Mouse (Mus musculus) hindbrain, embryonic 16.5 days (tissue): ENCODE results near the gene Astn2. TPM values are rescaled to one million over a fixed set of nuclear protein-coding genes. Genes with fewer than 3 reads are reported as not detected.

Experiments
- ATAC-seq: fragments of 200-750 bp; cut with Nextera tagmentation; 2 replicates; pipeline ENCODE4 v1.8.0; 2017; ENCODE audit warnings: moderate TSS enrichment, moderate library complexity
- H3K27ac ChIP-seq: fragments of 300-500 bp; sonication (generic); 2 replicates; pipeline ENCODE4 v1.5.1; 2014; ENCODE audit warnings: low read depth, mild to moderate bottlenecking, control low read depth, low read length, moderate library complexity
- H3K27me3 ChIP-seq: fragments of 300-500 bp; sonication (generic); replicated peaks from 2 replicates; pipeline ENCODE4 v1.6.1; 2014; ENCODE audit warnings: low read length; ENCODE audit not compliant: control insufficient read depth, insufficient read depth
- H3K36me3 ChIP-seq: fragments of 300-500 bp; sonication (generic); 2 replicates; pipeline ENCODE4 v1.6.1; 2014; ENCODE audit warnings: mild to moderate bottlenecking, low read length, moderate library complexity, mixed read lengths; ENCODE audit not compliant: control insufficient read depth, insufficient read depth
- H3K4me1 ChIP-seq: fragments of 300-500 bp; sonication (generic); 2 replicates; pipeline ENCODE4 v1.6.1; 2014; ENCODE audit warnings: low read depth, low read length; ENCODE audit not compliant: control insufficient read depth, insufficient read depth
- H3K4me2 ChIP-seq: fragments of 300-500 bp; sonication (generic); 2 replicates; pipeline ENCODE4 v1.6.1; 2014; ENCODE audit warnings: mild to moderate bottlenecking, low read length, control low read depth, moderate library complexity
- H3K4me3 ChIP-seq: fragments of 300-500 bp; sonication (generic); 2 replicates; pipeline ENCODE4 v1.5.1; 2014; ENCODE audit warnings: mild to moderate bottlenecking, low read length, control low read depth, moderate library complexity
- H3K9ac ChIP-seq: fragments of 300-500 bp; sonication (generic); 2 replicates; pipeline ENCODE4 v1.6.1; 2014; ENCODE audit warnings: low read depth, mild to moderate bottlenecking, control low read depth, low read length, moderate library complexity
- H3K9me3 ChIP-seq: fragments of 300-500 bp; sonication (generic); 2 replicates; pipeline ENCODE4 v1.6.1; 2014; ENCODE audit warnings: mild to moderate bottlenecking, low read length, moderate library complexity; ENCODE audit not compliant: control insufficient read depth
- WGBS: fragments of 180-500 bp; shearing (Covaris S2); extraction: QIAGEN DNeasy Blood & Tissue Kit; methylation state at CpG from one replicate; pipeline ENCODE4 v1.1.7; 2014; 5-methylcytosine and 5-hydroxymethylcytosine counted together
- polyA plus RNA-seq: library from polyadenylated mRNA; unstranded; fragments of >200 nt; fragmentation: Nextera tagmentation; extraction: Ambion mirVana; gene quantifications from 2 replicates; pipeline ENCODE4 v1.2.1, GENCODE M21; 2015

Gene Astn2
- polyA plus RNA-seq, 1 experiment from 2014 or later = 0.94 TPM

DNA sequence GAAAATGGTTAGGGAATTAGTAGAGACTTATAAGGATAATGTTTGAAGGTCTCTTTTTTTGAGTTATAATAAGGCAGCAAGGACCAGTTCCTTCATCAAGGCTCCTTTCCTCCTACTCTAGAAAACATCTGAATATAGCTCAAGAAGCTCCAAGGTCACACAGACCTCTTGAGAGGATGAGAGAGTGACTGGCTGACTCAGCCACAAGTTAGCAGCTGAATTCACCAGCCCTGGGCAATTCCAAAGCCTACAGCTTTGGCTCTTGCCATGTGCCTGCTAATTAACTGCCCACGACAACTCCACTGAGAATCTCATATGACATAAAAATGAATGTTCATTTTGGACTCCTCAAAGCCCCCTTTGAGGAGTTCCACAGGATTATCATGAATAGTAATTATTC lies 686.5 kb downstream of the Astn2 start:
- WGBS = 44% methylated on average over 1 of the region's 1 CpGs
- H3K9me3 ChIP-seq = no peaks in the 10 kb centered on the region
- no peaks in the 10 kb centered on the region for H3K36me3 ChIP-seq
- H3K27me3 ChIP-seq = no peaks in the 10 kb centered on the region
- H3K27ac ChIP-seq = no peak overlapping the region
- H3K9ac ChIP-seq = no peak overlapping the region
- ATAC-seq = no peak
- H3K4me3 ChIP-seq = no peak overlapping the region
- no peak overlapping the region for H3K4me2 ChIP-seq
- H3K4me1 ChIP-seq = no peaks in the 10 kb centered on the region

- WGBS = 83% methylated on average over 2 of the region's 2 CpGs
- H3K4me3 ChIP-seq = no peak overlapping the region
These were observed 688.3 kb downstream of the Astn2 start for GRCm38 (mm10) chr4:65716086-65716485.

DNA sequence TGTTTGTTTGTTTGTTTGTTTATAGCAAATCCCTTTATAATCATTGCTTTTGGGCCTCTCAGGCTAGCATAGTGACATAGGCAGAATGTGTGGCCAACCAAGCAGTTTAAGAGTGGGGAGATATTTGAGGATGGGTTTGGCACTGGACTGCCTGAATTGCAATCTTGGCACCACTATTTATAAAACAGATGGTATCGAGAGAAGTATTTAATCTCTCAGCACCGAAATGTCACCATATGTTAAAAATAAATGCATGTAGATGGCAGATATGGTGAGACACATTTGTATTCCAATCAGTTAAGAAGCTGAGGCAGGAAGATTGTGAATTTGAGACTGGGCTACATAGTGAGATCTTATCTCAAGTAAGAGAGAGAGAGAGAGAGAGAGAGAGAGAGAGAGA lies 692.7 kb downstream of the Astn2 start:
- H3K4me1 ChIP-seq = no peaks in the 10 kb centered on the region
- no peak overlapping the region for H3K27ac ChIP-seq
- 75% methylated on average over 2 of the region's 2 CpGs for WGBS
- ATAC-seq = no peak
- no peak overlapping the region for H3K4me2 ChIP-seq
- H3K4me3 ChIP-seq = no peak overlapping the region
- no peaks in the 10 kb centered on the region for H3K27me3 ChIP-seq
- no peaks in the 10 kb centered on the region for H3K9me3 ChIP-seq
- no peaks in the 10 kb centered on the region for H3K36me3 ChIP-seq
- H3K9ac ChIP-seq = no peak overlapping the region

More at GRCm38 (mm10) chr4:65716086-65716485, 688.3 kb downstream of the Astn2 start:
- H3K4me2 ChIP-seq = no peak overlapping the region
- H3K27me3 ChIP-seq = no peaks in the 10 kb centered on the region
- H3K4me1 ChIP-seq = no peaks in the 10 kb centered on the region
- no peaks in the 10 kb centered on the region for H3K9me3 ChIP-seq
- ATAC-seq = no peak
- H3K36me3 ChIP-seq = no peaks in the 10 kb centered on the region
- no peak overlapping the region for H3K27ac ChIP-seq
- no peak overlapping the region for H3K9ac ChIP-seq

DNA sequence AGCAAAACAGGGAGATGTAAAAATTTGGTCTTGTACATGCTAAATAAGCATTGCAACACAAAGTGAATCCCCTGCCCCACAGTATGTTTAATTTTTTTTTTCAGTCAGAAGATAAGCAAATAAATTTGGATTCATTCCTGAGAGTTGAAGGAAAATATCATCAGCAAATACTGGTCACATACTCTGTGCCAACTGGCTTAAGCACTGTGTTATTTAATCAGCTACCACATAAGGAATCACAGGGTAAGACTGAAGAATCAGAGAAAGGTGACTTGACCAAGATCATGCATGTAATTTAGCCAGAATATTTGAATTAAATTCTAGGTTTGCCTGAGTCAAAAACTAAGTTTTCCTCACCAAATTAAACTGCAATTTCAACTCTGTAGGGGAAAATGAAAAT lies 693.8 kb downstream of the Astn2 start:
- no peak overlapping the region for H3K4me3 ChIP-seq
- H3K4me2 ChIP-seq = no peak overlapping the region
- no peaks in the 10 kb centered on the region for H3K9me3 ChIP-seq
- no peaks in the 10 kb centered on the region for H3K36me3 ChIP-seq
- H3K27ac ChIP-seq = no peak overlapping the region
- ATAC-seq = no peak
- H3K9ac ChIP-seq = no peak overlapping the region
- H3K4me1 ChIP-seq = no peaks in the 10 kb centered on the region
- no peaks in the 10 kb centered on the region for H3K27me3 ChIP-seq

GRCm38 (mm10) chr4:65701848-65702247 lies 702.6 kb downstream of the Astn2 start:
- peaks cover 2% of the 10 kb centered on the region; the same call in 1 of the 2 replicates for H3K4me1 ChIP-seq
- H3K9ac ChIP-seq = no peak overlapping the region
- ATAC-seq = 0 out of 2 replicates have a peak, but pooled peaks have one; percentile 27
- no peaks in the 10 kb centered on the region for H3K9me3 ChIP-seq
- no peak overlapping the region for H3K4me2 ChIP-seq
- H3K27me3 ChIP-seq = no peaks in the 10 kb centered on the region
- H3K36me3 ChIP-seq = no peaks in the 10 kb centered on the region
- WGBS = 56% methylated on average over 4 of the region's 4 CpGs
- H3K27ac ChIP-seq = no peak overlapping the region
- H3K4me3 ChIP-seq = no peak overlapping the region

- H3K27ac ChIP-seq = peak overlapping the region; percentile 31; the same call in 1 of the 2 replicates
- 26% methylated on average over 8 of the region's 8 CpGs for WGBS
- H3K36me3 ChIP-seq = no peaks in the 10 kb centered on the region
- H3K9ac ChIP-seq = no peak overlapping the region
- H3K27me3 ChIP-seq = no peaks in the 10 kb centered on the region
- H3K4me3 ChIP-seq = no peak overlapping the region
- peak; percentile 93 for ATAC-seq
- peak overlapping the region; percentile 14; the same call in 1 of the 2 replicates for H3K4me2 ChIP-seq
- H3K9me3 ChIP-seq = no peaks in the 10 kb centered on the region
- H3K4me1 ChIP-seq = peaks cover 2% of the 10 kb centered on the region; the same call in 1 of the 2 replicates
These were observed 704.6 kb downstream of the Astn2 start for GRCm38 (mm10) chr4:65699743-65700361.

DNA sequence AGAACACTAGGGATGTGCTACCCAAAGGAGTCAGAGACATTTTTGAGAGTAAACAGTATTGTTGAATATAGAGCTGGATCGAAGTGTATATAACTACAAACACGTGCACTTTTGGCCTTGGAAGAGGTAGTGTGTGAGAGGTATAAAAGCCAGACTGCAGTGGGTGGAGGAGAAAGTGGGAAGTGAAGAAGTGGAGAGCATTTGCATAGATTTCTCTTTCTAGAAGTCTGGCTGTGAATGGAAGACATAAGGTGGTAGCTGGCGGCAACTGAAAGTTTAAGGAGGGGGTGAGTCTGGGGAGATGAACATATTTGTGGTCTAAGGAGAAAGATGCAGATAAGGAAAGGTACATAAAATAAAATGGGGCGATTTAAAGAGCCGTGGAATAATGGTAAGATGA lies 709.2 kb downstream of the Astn2 start:
- Histone ChIP-seq H3K27me3 (no peaks in the 10 kb centered on the region), H3K4me3 (no peak overlapping the region), H3K4me1 (peaks cover 2% of the 10 kb centered on the region; the same call in 1 of the 2 replicates), H3K4me2 (no peak overlapping the region), H3K36me3 (no peaks in the 10 kb centered on the region), H3K9me3 (no peaks in the 10 kb centered on the region), H3K27ac (no peak overlapping the region), H3K9ac (no peak overlapping the region)
- no peak for ATAC-seq
- WGBS = 90% methylated on average over 5 of the region's 5 CpGs

- ATAC-seq = no peak
- Histone ChIP-seq H3K9me3 (no peaks in the 10 kb centered on the region), H3K9ac (no peak overlapping the region), H3K27me3 (no peaks in the 10 kb centered on the region), H3K27ac (no peak overlapping the region), H3K4me1 (no peaks in the 10 kb centered on the region), H3K36me3 (no peaks in the 10 kb centered on the region), H3K4me3 (no peak overlapping the region), H3K4me2 (no peak overlapping the region)
- WGBS = 91% methylated on average over 5 of the region's 5 CpGs
These were observed 710.4 kb downstream of the Astn2 start for GRCm38 (mm10) chr4:65694011-65694410.

DNA sequence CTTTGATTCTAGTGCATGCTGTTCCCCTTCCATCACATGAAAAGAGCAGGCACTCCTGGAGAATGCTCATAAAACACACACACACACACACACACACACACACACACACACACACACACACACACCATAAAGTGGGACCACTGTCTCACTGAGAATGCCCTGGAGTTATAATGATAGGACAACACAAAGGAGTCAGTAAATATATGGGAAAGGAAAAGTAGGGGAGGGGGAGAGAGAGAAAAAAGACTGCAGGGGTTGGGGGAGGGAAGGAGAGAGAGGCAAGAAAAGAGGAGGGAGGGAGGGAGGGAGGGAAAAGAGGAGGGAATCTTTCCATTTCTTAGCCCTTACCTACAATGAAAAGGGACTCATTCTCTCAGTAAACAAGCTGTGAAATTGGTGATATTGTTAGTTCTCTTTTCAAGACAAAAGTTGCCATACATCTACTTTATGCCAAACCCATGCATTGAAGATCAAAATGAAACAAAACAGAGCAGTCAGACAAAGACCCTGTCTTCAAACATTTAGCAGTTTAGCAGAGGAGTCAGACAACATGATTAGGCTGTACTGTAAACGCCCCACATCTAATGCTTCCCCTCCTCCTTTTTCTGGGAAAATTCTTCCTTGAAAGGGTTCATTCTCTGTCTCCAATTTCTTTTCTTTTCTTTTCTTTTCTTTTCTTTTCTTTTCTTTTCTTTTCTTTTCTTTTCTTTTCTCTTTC lies 717.2 kb downstream of the Astn2 start:
- WGBS = 17% methylated on average over 1 of the region's 1 CpGs
- Histone ChIP-seq H3K4me3 (no peak overlapping the region), H3K4me1 (no peaks in the 10 kb centered on the region; the same call in 1 of the 2 replicates), H3K9ac (no peak overlapping the region), H3K9me3 (no peaks in the 10 kb centered on the region), H3K4me2 (no peak overlapping the region), H3K36me3 (no peaks in the 10 kb centered on the region), H3K27ac (no peak overlapping the region), H3K27me3 (no peaks in the 10 kb centered on the region)
- ATAC-seq = no peak
